Mouse (Mus musculus) urinary bladder, postnatal 10 days (tissue): ENCODE data around the gene Strbp.

Experiments
- DNase-seq: peaks from one replicate; pipeline ENCODE4 v3.0.0; 2022; ENCODE audit warnings: low spot score

The Strbp gene

DNA sequence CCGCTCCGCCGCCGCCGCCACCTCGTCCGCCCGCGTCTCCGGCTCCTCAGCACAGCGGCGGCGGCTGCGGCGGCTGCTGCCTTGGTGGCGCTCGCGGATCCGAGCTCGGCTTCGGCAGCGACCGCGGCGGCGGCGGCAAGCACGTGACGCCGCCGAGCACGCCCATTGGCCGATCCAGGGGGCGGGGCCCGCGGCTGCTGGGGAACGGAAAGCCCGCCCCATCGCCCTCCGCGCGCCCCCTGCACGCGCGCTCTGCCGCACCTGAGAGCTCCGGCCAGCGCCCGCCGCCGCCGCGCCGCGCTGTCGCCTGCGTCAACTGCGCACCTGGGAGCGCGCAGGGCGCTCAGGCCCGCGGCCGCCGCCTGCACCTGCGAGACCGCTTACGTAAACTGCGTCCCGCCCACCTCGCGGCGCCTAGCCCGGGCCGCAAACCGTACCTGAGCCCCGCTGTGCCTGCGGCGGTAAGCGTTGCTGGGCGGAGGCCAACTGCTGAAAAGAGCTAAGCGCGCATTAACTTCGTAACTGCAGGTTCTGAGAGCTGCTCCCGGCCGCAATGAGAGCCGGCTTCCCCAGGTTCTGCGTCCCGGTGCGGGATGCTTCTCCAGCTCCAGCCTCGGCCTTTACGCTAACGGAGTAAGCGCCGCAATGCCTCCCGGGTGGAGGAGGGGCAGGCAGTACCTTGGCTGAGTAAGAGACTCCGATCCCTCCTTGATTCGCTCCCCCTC is at the start of gene Strbp:
TSS of gene Strbp (minus strand) at position 630 of the 725 bp plus-strand sequence.
- DNase-seq, result peak; percentile 79

DNA sequence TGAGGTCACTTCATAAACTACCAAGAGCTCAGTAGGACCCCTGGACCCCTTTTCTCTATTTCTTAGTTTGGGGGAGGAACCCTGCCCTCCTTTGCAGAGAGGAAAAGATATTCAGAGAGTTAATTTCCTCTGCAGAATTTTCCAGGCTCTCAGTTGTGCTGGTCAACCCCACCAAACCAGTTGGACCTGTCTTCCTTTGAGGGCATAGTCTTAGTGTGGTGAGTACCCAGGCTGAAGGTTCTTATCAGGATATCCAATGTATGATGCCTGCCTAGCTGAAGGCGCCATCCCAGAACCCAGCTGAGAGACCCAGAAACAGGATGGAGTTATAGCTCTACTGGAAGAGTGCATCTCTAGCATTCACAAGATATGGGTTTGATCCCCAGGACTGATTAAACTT is 47.5 kb upstream of the Strbp start:
- DNase-seq, result no peak

GRCm38 (mm10) chr2:37749323-37749722 is 45.7 kb upstream of the Strbp start:
- no peak for DNase-seq

DNA sequence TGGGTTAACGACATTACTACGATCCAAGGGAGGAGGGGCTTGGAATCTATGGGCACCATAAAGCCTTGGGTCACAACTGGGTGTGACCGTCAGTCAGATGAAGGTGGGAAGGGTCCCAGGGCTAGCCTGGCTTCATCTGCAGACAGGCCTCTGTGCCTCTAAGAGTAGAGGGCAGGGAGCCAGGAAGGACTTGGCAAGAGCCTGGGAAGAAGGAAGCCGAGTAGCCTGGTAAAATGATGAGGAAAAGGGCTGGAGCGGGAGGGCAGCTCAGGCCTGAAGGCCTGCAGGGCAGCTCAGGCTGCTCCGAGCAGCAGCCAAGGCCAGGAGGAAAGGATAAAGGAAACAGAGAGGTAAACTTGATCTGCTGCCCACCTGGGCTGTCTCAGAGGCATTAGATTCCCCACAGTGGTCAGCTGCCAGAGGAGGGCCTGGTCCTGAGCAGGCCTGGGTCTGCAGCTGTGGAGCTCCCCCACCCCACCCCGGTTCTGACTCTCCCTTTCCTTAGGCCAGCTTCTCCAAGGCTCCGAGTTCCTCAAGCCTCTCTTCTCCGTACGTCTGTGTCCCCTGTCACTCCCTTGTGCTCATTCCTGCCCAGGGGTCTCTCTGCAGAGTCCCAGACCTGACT is 44.9 kb upstream of the Strbp start:
- DNase-seq, result no peak

- DNase-seq, result no peak
These were observed 44.2 kb upstream of the Strbp start for GRCm38 (mm10) chr2:37747909-37748308.

GRCm38 (mm10) chr2:37746293-37747049 is 42.8 kb upstream of the Strbp start:
- no peak for DNase-seq

DNA sequence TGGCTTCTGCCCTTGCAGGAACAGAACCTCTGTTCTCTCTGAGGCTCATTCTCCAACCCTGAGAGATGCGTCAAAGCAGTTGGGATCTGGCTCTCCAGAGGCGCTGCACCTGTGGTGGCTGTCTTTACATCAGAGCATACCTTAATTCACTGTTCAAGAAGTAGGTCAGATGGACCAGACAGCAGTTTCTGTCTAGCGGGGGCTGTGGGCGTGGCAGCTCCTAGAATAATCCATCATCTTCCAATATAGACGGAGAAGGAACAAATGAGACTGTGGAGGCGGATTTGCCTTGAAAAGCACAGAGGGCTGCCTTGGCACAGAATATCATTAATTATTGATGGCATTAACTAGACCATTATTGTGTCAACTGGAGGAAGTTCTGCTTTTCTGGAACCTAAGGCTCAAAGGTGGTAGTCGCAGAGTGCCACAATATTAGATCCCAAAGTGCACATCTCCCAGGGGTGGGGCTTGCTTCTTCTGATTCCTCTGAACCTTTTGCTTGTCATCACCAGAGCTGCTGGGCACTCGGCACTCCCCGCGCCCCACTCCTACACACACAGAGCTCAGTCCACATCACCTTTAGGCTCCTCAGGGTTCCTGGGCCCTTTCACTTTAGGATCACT is 41.2 kb upstream of the Strbp start:
- DNase-seq, result no peak

DNA sequence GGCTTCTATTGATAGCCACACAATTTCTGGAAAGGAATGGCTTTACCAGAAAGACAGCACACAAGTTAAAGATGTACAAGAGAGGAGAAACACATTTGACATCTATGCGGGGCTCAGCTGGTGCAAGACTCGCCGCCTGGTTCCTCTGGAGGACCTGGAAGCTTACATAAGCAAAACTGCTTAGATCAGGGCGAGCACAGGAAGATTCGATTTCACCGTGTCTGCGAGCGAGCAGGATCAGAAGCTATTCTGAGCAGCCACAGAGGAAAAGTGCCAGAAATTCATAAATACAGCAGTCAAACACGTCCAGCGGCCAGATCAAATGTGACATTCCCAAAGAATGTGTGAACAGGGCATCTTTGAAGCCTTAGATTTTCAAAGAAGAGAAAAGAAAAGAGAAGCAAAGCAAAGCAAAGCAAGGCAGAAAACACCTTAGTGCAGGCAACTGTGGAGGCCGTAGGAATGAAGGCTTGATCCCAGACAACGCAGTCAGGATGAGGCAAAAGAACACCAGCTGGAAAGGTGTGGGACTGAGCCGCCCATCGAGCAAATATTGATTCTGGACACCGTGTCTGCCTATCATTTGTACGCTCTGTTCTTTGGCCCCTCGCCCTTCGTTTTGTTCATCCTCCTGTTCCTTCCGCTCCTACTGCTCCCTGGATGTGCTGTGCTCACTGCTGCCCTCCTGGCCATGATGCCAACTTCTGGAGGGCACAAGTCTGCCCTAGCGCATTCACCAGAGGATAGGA is 38.3 kb upstream of the Strbp start:
- no peak for DNase-seq

- no peak for DNase-seq
These were observed 32.1 kb upstream of the Strbp start for GRCm38 (mm10) chr2:37735807-37736188.

DNA sequence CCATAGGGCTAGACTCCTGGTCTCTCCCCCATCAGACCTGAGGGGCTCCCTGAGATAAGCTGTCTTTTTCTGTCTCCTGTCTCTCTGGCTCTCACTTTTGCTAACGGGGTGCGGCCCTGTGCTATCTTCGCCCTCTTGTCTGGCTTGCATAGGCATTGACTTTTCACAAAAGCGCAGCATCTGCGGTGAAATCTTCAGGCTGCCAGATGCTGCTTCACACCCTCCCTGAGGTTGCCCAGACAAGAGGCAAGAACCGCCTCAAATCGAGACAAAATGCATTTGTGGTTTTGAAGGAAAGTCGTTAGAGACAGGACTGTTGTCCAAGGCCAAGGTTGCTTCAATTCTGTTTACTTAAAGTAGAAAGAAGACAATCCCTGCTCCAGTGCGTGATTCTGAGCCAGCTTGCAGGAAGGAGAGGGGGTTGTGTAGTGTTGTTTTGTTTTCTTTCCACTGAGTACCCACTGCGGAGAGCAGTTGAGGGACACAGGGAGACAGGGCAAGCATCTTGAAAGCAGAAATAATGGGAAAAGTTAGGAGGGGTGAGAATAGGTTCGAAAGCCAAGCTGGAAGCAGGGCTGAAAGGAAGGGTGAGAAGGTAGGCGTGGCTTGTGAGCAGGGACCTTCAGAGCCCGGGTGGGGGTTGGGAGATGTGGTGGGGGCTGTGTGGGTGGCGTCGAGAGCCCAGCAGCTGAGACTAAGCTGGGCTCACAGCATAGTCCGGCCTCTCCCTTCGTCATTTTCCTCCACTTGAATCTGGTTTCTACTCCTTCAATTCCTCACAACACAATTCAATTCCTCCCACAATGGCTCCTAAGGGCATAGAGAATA is 31.5 kb upstream of the Strbp start:
- no peak for DNase-seq

GRCm38 (mm10) chr2:37731241-37731801 is 27.7 kb upstream of the Strbp start:
- no peak for DNase-seq

- no peak for DNase-seq
These were observed 20.6 kb upstream of the Strbp start for GRCm38 (mm10) chr2:37724231-37724630.

GRCm38 (mm10) chr2:37723501-37724090 is 19.9 kb upstream of the Strbp start:
- no peak for DNase-seq

GRCm38 (mm10) chr2:37722674-37723465 is 19.2 kb upstream of the Strbp start:
- DNase-seq, result no peak

GRCm38 (mm10) chr2:37716266-37716665 is 12.6 kb upstream of the Strbp start:
- DNase-seq, result no peak

DNA sequence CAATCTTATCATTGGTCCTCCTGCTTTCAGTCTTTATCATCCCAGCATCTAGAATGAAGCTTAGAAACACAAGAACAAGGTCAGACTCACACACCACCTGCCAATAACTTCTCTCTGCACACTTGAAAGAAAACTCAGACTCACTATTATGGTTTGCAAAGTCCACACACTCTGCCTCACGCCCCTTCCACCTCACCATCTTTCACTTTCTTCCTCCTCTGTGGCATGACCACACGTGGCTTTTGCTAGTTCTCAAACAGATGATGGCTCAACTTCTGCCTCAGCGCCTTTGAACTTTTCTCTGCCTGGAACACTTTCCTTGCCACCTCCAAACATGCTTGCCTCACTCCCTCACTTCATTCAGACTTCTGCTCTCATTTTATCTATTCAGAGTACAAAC is 11.7 kb upstream of the Strbp start:
- DNase-seq, result no peak

GRCm38 (mm10) chr2:37713100-37713499 is 9.4 kb upstream of the Strbp start:
- DNase-seq, result no peak

- no peak for DNase-seq
These were observed 5.2 kb upstream of the Strbp start for GRCm38 (mm10) chr2:37708835-37709234.

GRCm38 (mm10) chr2:37704141-37704760 is 592 bp upstream of the Strbp start:
- DNase-seq, result no peak
